Mouse (Mus musculus) naive thymus-derived CD4-positive, alpha-beta T cell, adult 2 months (primary cell): Measurements from ENCODE around the gene Prkce.

Source experiments
- DNase-seq: peaks from one replicate; pipeline ENCODE4 v3.0.0-alpha.2; 2011; ENCODE audit warnings: low read depth

Prkce gene

GRCm38 (mm10) chr17:86523843-86524242, 356.3 kb downstream of the Prkce start:
- no peak for DNase-seq

GRCm38 (mm10) chr17:86525075-86525474, 357.5 kb downstream of the Prkce start:
- no peak for DNase-seq

GRCm38 (mm10) chr17:86526016-86526415, 358.4 kb downstream of the Prkce start:
- no peak for DNase-seq

- no peak for DNase-seq
Measured at GRCm38 (mm10) chr17:86527298-86527697, 359.7 kb downstream of the Prkce start.

- DNase-seq, result no peak
Measured at GRCm38 (mm10) chr17:86529003-86529402, 361.4 kb downstream of the Prkce start.

- no peak for DNase-seq
Measured at GRCm38 (mm10) chr17:86529411-86529810, 361.8 kb downstream of the Prkce start.

GRCm38 (mm10) chr17:86531231-86531630, 363.6 kb downstream of the Prkce start:
- no peak for DNase-seq

- DNase-seq, result no peak
Measured at GRCm38 (mm10) chr17:86532783-86533548, 365.4 kb downstream of the Prkce start.

GRCm38 (mm10) chr17:86533549-86533851, 365.9 kb downstream of the Prkce start:
- DNase-seq, result no peak

- peak; percentile 14 for DNase-seq
Measured at GRCm38 (mm10) chr17:86535096-86535495, 367.5 kb downstream of the Prkce start.

GRCm38 (mm10) chr17:86535827-86536656, 368.5 kb downstream of the Prkce start:
- DNase-seq, result peak; percentile 88

- no peak for DNase-seq
Measured at GRCm38 (mm10) chr17:86539881-86540430, 372.4 kb downstream of the Prkce start.

- no peak for DNase-seq
Measured at GRCm38 (mm10) chr17:86546529-86546928, 378.9 kb downstream of the Prkce start.

- DNase-seq, result no peak
Measured at GRCm38 (mm10) chr17:86549128-86549527, 381.5 kb downstream of the Prkce start.

- DNase-seq, result no peak
Measured at GRCm38 (mm10) chr17:86551561-86551960, 384.0 kb downstream of the Prkce start.

GRCm38 (mm10) chr17:86551995-86552394, 384.4 kb downstream of the Prkce start:
- no peak for DNase-seq

GRCm38 (mm10) chr17:86559206-86559891, 391.8 kb downstream of the Prkce start:
- DNase-seq, result no peak

GRCm38 (mm10) chr17:86560499-86560898, 392.9 kb downstream of the Prkce start:
- no peak for DNase-seq

GRCm38 (mm10) chr17:86570491-86570890, 402.9 kb downstream of the Prkce start:
- DNase-seq, result no peak

- no peak for DNase-seq
Measured at GRCm38 (mm10) chr17:86571266-86571665, 403.7 kb downstream of the Prkce start.

GRCm38 (mm10) chr17:86572136-86572535, 404.6 kb downstream of the Prkce start:
- DNase-seq, result no peak

GRCm38 (mm10) chr17:86572576-86572975, 405.0 kb downstream of the Prkce start:
- DNase-seq, result no peak
